Mouse (Mus musculus) embryonic facial prominence, embryonic 15.5 days (tissue): ENCODE results near the gene Lrrc9. TPM values are rescaled to one million over a fixed set of nuclear protein-coding genes. Genes with fewer than 3 reads are reported as not detected.
A peak's percentile ranks its signal among the peaks of the same experiment; 100 is the strongest.

Experiments
- ATAC-seq: fragments of 200-750 bp; cut with Nextera tagmentation; 2 replicates; pipeline ENCODE4 v1.8.0; 2017; ENCODE audit warnings: low read depth, moderate TSS enrichment; ENCODE audit not compliant: insufficient number of reproducible peaks, low FRiP score, low TSS enrichment
- H3K27ac ChIP-seq: fragments of 300-500 bp; sonication (generic); replicated peaks from 2 replicates; pipeline ENCODE4 v1.5.1; 2015; ENCODE audit warnings: mild to moderate bottlenecking, inconsistent platforms
- H3K27me3 ChIP-seq: fragments of 300-500 bp; sonication (generic); 2 replicates; pipeline ENCODE4 v1.6.1; 2015; ENCODE audit warnings: inconsistent platforms
- H3K36me3 ChIP-seq: fragments of 300-500 bp; sonication (generic); 2 replicates; pipeline ENCODE4 v1.6.1; 2015; ENCODE audit warnings: mild to moderate bottlenecking, inconsistent platforms
- H3K4me1 ChIP-seq: fragments of 300-500 bp; sonication (generic); 2 replicates; pipeline ENCODE4 v1.6.1; 2015; ENCODE audit warnings: inconsistent platforms
- H3K4me2 ChIP-seq: fragments of 300-500 bp; sonication (generic); replicated peaks from 2 replicates; pipeline ENCODE4 v1.6.1; 2015; ENCODE audit warnings: mild to moderate bottlenecking, inconsistent platforms
- H3K4me3 ChIP-seq: fragments of 300-500 bp; sonication (generic); replicated peaks from 2 replicates; pipeline ENCODE4 v1.5.1; 2015; ENCODE audit warnings: mild to moderate bottlenecking, inconsistent platforms
- H3K9ac ChIP-seq: fragments of 300-500 bp; sonication (generic); 2 replicates; pipeline ENCODE4 v1.6.1; 2015; ENCODE audit warnings: inconsistent platforms
- H3K9me3 ChIP-seq: fragments of 300-500 bp; sonication (generic); replicated peaks from 2 replicates; pipeline ENCODE4 v1.6.1; 2016; ENCODE audit warnings: inconsistent platforms
- WGBS: fragments of 180-500 bp; shearing (Covaris S2); methylation state at CpG from one replicate; pipeline ENCODE4 v1.1.7; 2015; 5-methylcytosine and 5-hydroxymethylcytosine counted together
- polyA plus RNA-seq: library from polyadenylated mRNA; unstranded; fragments of >200 nt; fragmentation: Nextera tagmentation; extraction: Ambion mirVana; gene quantifications from 2 replicates; pipeline ENCODE4 v1.2.1, GENCODE M21; 2015

Gene Lrrc9
- 0.48 and 0.54 TPM in 2 replicates for polyA plus RNA-seq

DNA sequence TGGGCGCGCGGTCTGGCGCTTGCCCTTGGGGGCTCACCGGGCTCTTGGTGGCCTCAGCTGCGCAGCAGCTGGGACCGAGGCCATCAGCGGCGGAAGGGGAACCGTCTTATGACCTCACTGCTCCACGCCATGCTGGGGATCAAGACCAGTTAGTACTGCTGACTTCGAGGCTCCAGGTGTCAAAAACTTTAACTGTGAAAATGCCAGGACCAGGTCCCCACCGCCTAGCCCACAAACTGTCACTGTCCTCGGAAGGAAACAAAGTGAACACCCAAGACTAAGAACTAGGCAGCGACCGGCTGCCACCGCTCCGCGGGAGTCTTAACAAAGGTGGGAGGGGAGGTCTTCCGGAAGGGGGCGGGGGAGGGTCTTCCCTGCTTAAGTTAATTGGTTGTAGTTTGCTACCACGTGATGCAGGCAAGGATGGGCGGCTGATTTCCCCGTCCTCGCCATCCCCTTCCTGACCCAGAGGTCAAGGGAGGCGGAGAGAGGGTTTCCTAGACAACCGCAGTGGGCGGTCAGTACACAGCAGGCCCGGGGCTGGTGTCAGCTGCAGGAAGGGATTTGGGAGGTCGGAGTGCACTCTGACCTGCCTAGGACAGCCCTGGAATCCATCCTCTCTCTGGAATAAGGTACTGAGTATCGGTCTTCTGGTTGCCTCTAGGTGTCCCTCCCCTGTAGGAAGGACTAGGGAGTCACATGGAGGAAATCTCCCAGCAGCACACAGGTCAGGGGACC is at the start of gene Lrrc9:
Lrrc9 (plus strand) TSS at position 28 of the 738 bp plus-strand sequence.
- H3K9ac ChIP-seq, result no peak within 1 kb of the TSS; the same call in 1 of the 2 replicates
- H3K4me2 ChIP-seq, result peak within 1 kb of the TSS; percentile 84
- peak; percentile 79 for ATAC-seq
- H3K36me3 ChIP-seq, result no peaks in the 10 kb centered on the region
- H3K27me3 ChIP-seq, result no peaks in the 10 kb centered on the region
- H3K4me1 ChIP-seq, result peaks cover 8% of the 10 kb centered on the region
- WGBS, result under 1% methylated on average over 31 of the region's 31 CpGs
- H3K9me3 ChIP-seq, result no peaks in the 10 kb centered on the region
- H3K27ac ChIP-seq, result no peak within 1 kb of the TSS
- H3K4me3 ChIP-seq, result peak within 1 kb of the TSS; percentile 45

DNA sequence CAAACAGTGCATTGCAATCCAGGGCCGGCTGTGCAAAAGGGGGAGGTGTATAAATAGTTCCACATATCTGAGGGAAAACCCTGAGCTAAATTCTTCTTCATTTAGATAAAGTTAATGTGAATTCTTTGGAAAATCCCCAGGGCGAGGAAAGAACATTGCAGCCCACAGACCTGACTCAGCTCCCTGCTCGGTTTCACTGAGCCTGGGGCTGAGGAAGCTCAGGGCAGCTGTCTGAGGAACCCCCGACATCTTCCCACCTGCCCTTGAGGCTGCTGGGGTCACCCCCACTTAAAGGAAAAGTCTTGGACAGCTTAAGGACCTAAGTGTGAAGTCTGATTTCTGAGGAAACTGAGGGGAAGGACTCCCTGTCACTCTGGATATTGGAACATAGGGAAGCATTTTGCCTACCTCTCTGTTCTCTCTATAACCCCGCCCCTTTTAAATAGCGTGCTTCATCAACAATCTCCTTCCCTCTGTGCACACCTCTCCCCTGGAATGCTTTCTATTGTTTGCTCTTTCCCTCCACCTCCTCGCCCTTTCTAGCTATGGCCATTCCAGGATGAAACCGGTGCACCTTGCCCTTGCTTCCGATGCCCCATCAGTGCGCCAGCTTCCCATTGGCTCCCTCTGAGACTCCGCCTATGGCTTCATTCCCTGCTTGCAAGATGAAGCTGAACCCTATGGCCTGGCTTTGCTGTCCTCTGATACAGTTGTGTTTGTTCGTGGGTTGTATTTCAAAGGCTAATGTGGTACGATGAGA is 48.4 kb upstream of the Lrrc9 start:
- Histone ChIP-seq H3K4me2 (no peak overlapping the region), H3K27ac (no peak overlapping the region), H3K9ac (no peak overlapping the region), H3K27me3 (no peaks in the 10 kb centered on the region), H3K36me3 (no peaks in the 10 kb centered on the region), H3K9me3 (no peaks in the 10 kb centered on the region), H3K4me3 (no peak overlapping the region), H3K4me1 (no peaks in the 10 kb centered on the region)
- ATAC-seq, result no peak
- 50% methylated on average over 13 of the region's 13 CpGs for WGBS

DNA sequence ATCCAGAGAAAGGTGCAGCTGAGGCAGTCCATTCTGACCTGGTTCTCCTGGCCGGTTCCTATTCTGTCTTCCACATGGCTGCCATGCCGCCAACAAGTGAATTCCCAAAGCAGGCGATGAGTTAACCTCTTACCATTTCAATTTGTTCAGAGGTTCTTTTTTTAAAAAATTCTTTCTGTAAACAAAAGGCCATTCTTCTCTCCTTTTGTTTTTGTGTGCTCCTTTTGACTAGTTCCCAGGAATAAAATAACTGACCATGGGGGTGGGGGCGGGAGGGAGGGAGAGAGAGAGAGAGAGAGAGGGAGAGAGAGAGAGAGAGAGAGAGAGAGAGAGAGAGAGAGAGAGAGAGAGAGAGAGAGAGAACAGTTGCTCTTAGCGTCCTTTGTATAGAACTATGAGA is 36.6 kb upstream of the Lrrc9 start:
- ATAC-seq, result no peak
- H3K4me1 ChIP-seq, result peaks cover 19% of the 10 kb centered on the region
- H3K36me3 ChIP-seq, result no peaks in the 10 kb centered on the region
- no peak overlapping the region for H3K27ac ChIP-seq
- WGBS, result 49% methylated on average over 5 of the region's 5 CpGs
- no peaks in the 10 kb centered on the region for H3K9me3 ChIP-seq
- H3K27me3 ChIP-seq, result peaks cover 29% of the 10 kb centered on the region
- no peak overlapping the region for H3K4me2 ChIP-seq
- H3K4me3 ChIP-seq, result no peak overlapping the region
- no peak overlapping the region for H3K9ac ChIP-seq

DNA sequence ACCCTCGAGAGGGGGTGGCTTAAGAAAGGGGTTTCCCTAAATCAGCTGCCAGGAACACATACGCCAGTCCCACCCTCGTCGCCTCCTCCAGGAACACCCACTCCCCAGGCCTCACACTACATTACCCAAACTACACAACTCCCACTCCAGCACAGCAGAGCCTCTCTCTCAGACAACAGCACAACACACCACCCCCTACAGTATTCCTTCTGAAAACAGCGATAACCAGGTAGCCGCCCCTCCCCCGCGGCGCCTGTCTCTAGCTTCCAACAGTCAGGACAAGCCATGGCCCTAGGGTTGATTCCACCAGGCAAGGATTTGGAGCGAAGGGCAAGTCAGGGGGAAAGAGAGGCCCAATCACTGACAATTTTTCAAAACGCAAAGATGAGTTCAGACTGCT is 34.5 kb upstream of the Lrrc9 start:
- H3K9me3 ChIP-seq, result no peaks in the 10 kb centered on the region
- 9% methylated on average over 11 of the region's 11 CpGs for WGBS
- H3K4me2 ChIP-seq, result peak overlapping the region; percentile 98
- H3K27me3 ChIP-seq, result peaks cover 29% of the 10 kb centered on the region
- peaks cover 19% of the 10 kb centered on the region for H3K4me1 ChIP-seq
- H3K27ac ChIP-seq, result no peak overlapping the region
- no peak for ATAC-seq
- no peak overlapping the region for H3K9ac ChIP-seq
- H3K4me3 ChIP-seq, result peak overlapping the region; percentile 60; the same call in 1 of the 2 replicates
- no peaks in the 10 kb centered on the region for H3K36me3 ChIP-seq

DNA sequence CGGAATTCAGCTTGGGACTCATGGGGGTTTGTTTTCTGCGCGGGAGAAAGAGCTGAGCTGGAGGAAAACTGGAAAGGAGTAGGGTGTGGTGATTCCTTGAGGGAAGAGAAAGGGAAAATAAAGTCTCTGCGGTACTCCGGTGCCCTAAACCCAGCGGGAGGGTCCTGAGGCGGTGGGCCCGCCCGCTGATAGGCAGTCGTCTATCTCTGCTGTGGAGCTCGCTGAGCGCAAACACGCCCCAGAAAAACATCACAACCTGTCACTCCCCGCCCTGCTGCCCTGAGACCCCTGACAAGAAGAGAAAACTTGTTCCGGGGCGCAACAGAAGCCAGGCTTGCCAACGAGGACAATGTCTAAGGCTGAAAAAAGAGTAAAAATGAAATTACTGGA is 34.0 kb upstream of the Lrrc9 start:
- under 1% methylated on average over 17 of the region's 17 CpGs for WGBS
- ATAC-seq, result no peak
- H3K4me1 ChIP-seq, result peaks cover 19% of the 10 kb centered on the region
- H3K27ac ChIP-seq, result no peak overlapping the region
- H3K9me3 ChIP-seq, result no peaks in the 10 kb centered on the region
- H3K4me3 ChIP-seq, result peak overlapping the region; percentile 60
- peaks cover 29% of the 10 kb centered on the region for H3K27me3 ChIP-seq
- H3K4me2 ChIP-seq, result peak overlapping the region; percentile 98
- H3K36me3 ChIP-seq, result no peaks in the 10 kb centered on the region
- no peak overlapping the region for H3K9ac ChIP-seq

DNA sequence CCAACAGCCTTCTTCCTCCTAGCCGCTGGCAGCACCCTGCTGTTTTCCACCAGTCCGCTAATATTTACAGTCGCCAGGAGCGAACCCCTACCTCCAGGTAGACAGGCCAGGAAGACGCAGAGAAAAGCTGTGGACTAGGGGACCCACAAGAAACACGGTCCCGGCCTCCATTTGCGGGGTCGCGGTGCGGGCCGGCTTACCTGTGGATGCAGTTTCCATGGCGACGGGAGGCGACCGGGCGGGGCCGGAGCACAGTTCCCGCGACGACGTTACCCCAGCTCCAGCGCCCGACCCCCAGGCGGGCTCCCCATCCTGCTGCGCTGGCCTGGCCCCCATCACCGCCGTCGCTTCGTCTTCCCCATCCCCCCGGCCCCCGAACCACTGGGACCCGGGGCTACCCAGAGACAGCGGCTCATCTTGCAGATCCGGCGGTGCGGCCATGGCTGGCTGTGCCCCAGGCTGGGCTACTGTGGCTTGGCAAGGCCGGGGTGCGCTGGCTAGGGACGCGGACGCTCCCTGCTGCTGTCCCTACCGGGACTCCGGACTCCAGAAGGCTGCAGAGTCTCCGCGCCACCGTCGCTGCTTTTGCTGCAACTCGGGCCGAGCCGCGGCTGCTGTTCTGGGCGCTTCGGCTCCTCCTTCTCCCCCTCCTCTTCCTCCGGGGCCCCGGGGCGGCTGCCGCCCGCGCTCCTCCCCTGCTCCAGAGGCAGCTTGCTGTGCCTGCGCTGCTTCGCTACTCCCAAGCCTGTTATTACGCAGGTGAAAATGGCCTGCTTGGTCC is 33.4 kb upstream of the Lrrc9 start:
- 0% methylated on average over 61 of the region's 63 CpGs for WGBS
- H3K27ac ChIP-seq, result no peak overlapping the region
- no peaks in the 10 kb centered on the region for H3K36me3 ChIP-seq
- H3K9me3 ChIP-seq, result no peaks in the 10 kb centered on the region
- peak overlapping the region; percentile 60 for H3K4me3 ChIP-seq
- peak overlapping the region; percentile 98 for H3K4me2 ChIP-seq
- peak overlapping the region; percentile 35 for H3K9ac ChIP-seq
- ATAC-seq, result peak; percentile 81
- H3K4me1 ChIP-seq, result peaks cover 19% of the 10 kb centered on the region
- H3K27me3 ChIP-seq, result peaks cover 29% of the 10 kb centered on the region

DNA sequence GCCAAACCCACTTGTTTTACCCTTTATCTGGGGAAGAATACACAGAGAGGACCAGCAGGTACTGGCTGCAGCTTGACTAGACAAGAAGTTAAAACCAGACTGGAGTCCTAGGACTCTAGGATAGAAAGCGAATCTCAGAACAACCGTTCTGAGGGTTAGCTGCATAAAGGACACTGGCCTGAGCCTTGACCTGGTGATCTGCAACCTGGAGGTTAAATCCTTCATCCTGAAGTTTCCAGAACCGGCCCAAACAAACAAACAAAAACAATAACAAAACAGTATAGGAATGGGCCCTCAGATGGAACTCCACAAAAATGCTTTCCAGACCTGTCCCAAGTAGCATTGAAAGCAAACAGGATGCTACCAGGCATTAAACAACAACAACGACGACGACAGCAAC is 32.7 kb upstream of the Lrrc9 start, which contains the start of gene Rtn1:
Rtn1 (minus strand) TSS at position 101 of the 400 bp plus-strand sequence.
- no peak for ATAC-seq
- Histone ChIP-seq H3K4me1 (peaks cover 19% of the 10 kb centered on the region), H3K9ac (peak within 1 kb of the TSS; percentile 35), H3K27ac (no peak within 1 kb of the TSS), H3K9me3 (no peaks in the 10 kb centered on the region), H3K27me3 (peaks cover 29% of the 10 kb centered on the region), H3K36me3 (no peaks in the 10 kb centered on the region), H3K4me3 (peak within 1 kb of the TSS; percentile 60), H3K4me2 (peak within 1 kb of the TSS; percentile 98)
- WGBS, result 32% methylated on average over 6 of the region's 6 CpGs

DNA sequence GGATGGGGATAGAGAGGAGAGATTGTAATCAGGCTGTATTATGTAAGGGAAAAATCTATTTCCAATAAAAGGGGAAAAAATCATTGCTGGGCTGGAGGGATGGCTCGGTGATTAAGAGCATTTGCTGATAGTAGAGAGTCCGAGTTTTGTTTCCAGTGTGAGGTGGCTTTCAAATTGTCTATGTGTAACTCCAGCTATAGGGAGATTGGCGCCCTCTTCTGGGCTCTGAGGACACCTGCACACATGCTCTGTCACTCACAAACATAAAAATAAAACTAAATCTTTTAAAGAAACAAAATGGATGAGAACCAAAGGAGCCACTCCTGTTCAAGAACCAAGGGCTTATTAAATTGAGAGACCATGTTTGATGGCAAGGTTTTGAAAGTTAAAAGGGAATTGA is 23.9 kb upstream of the Lrrc9 start:
- ATAC-seq, result no peak
- Histone ChIP-seq H3K9ac (no peak overlapping the region), H3K4me2 (no peak overlapping the region), H3K4me1 (no peaks in the 10 kb centered on the region), H3K9me3 (no peaks in the 10 kb centered on the region), H3K4me3 (no peak overlapping the region), H3K36me3 (no peaks in the 10 kb centered on the region), H3K27me3 (no peaks in the 10 kb centered on the region), H3K27ac (no peak overlapping the region)
- 28% methylated on average over 3 of the region's 3 CpGs for WGBS

DNA sequence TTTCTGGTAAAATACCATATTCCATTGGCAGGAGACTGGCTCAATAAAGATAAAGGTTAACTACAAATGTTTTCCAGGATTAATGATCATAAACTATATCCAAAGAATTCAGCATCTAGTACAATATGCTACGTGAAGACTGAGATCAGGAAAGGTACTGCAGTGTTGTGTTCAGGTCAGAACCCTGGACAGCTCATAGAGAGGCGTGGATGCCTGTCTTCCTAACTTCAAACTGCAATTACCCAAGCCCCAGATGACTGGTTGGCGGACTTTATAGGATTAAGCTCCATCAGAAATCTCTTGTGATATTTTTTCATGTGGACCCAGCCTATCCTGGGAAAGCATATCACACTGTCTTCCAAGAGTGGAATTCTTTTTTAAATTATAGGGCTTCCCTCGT is 19.0 kb upstream of the Lrrc9 start:
- no peak for ATAC-seq
- Histone ChIP-seq H3K27me3 (no peaks in the 10 kb centered on the region), H3K36me3 (no peaks in the 10 kb centered on the region), H3K9me3 (no peaks in the 10 kb centered on the region), H3K4me1 (no peaks in the 10 kb centered on the region), H3K4me2 (no peak overlapping the region), H3K9ac (no peak overlapping the region), H3K27ac (no peak overlapping the region), H3K4me3 (no peak overlapping the region)
- 36% methylated on average over 4 of the region's 4 CpGs for WGBS

DNA sequence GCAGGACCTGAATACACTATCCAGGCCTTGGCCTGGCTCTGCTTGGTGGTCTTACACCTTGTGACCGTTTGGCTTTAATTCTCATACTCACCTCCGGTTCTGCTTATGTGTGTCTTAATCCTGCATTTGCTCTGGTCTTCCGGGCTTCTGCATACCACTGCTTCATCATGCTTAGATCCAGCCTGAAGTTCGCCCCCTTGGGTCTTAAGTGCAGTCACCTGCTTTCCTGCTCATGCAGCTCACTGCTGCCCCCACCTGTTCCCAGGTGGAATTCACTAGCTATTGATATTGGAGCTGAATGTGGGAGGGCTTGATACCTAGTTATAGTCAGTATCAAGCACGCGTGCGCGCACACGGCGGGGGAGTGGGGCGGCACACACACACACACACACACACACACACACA is 13.9 kb upstream of the Lrrc9 start:
- no peaks in the 10 kb centered on the region for H3K4me1 ChIP-seq
- no peaks in the 10 kb centered on the region for H3K36me3 ChIP-seq
- WGBS, result 17% methylated on average over 11 of the region's 11 CpGs
- no peak overlapping the region for H3K27ac ChIP-seq
- no peak overlapping the region for H3K4me3 ChIP-seq
- H3K9ac ChIP-seq, result no peak overlapping the region
- no peak for ATAC-seq
- no peaks in the 10 kb centered on the region for H3K27me3 ChIP-seq
- H3K9me3 ChIP-seq, result no peaks in the 10 kb centered on the region
- no peak overlapping the region; the same call in 1 of the 2 replicates for H3K4me2 ChIP-seq

DNA sequence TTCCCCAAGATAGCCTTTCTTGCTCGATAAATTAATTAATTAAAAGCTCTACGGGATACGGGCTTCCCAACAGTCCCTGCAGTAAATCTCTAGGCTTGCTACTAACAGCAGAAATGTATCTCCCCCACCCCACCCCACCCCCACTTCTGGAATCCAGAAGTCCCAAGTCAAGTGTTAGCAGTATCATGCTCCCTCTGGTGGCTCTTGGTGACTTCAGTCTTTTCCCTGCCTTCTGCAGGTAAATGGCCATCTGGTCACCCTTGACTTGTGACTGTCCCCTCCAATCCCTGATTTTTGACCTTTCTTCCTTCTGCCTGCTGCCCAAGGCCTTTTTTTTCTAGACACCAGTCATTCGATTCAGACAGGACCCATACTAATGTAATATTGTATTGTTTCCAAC is 9.5 kb upstream of the Lrrc9 start:
- 80% methylated on average over 4 of the region's 4 CpGs for WGBS

More for the DNA sequence above, 9.5 kb upstream of the Lrrc9 start:
- Histone ChIP-seq H3K27me3 (no peaks in the 10 kb centered on the region), H3K4me1 (no peaks in the 10 kb centered on the region), H3K36me3 (no peaks in the 10 kb centered on the region), H3K27ac (no peak overlapping the region), H3K9ac (no peak overlapping the region), H3K9me3 (no peaks in the 10 kb centered on the region), H3K4me3 (no peak overlapping the region), H3K4me2 (no peak overlapping the region)
- no peak for ATAC-seq
